Mouse (Mus musculus) spleen, postnatal 36 days (tissue): ENCODE results near the gene Twf2.

Experiments used
- DNase-seq, 2 experiments: peaks; one replicate each; pipeline ENCODE4 v3.0.0; 2022; ENCODE audit warnings: low spot score in 2 of 2, mixed read lengths in 1 of 2

Gene Twf2

GRCm38 (mm10) chr9:106236156-106236817 is 33.4 kb downstream of the Twf2 start:
- no peak for DNase-seq

GRCm38 (mm10) chr9:106236818-106237211 is 33.9 kb downstream of the Twf2 start:
- no peak for DNase-seq

- no peak for DNase-seq
These were observed 34.5 kb downstream of the Twf2 start for GRCm38 (mm10) chr9:106237401-106237800.

- DNase-seq: no peak
These were observed 35.0 kb downstream of the Twf2 start for GRCm38 (mm10) chr9:106237878-106238277.

- no peak for DNase-seq
These were observed 38.7 kb downstream of the Twf2 start for GRCm38 (mm10) chr9:106241541-106242164.

- DNase-seq: no peak
These were observed 40.0 kb downstream of the Twf2 start for GRCm38 (mm10) chr9:106242813-106243488.

GRCm38 (mm10) chr9:106249550-106249949 is 46.6 kb downstream of the Twf2 start:
- no peak for DNase-seq

GRCm38 (mm10) chr9:106250245-106250644 is 47.3 kb downstream of the Twf2 start:
- DNase-seq: no peak

- DNase-seq: no peak
These were observed 48.2 kb downstream of the Twf2 start for GRCm38 (mm10) chr9:106251066-106251465.

GRCm38 (mm10) chr9:106254001-106254400 is 51.1 kb downstream of the Twf2 start:
- DNase-seq: no peak

GRCm38 (mm10) chr9:106258412-106258811 is 55.5 kb downstream of the Twf2 start:
- no peak for DNase-seq

GRCm38 (mm10) chr9:106258990-106259389 is 56.1 kb downstream of the Twf2 start:
- DNase-seq: no peak

- peak; percentile 35 to 43 for DNase-seq
These were observed 58.1 kb downstream of the Twf2 start for GRCm38 (mm10) chr9:106261058-106261457.

GRCm38 (mm10) chr9:106261491-106261890 is 58.6 kb downstream of the Twf2 start:
- DNase-seq: no peak

- no peak for DNase-seq
These were observed 59.2 kb downstream of the Twf2 start for GRCm38 (mm10) chr9:106262075-106262474.

GRCm38 (mm10) chr9:106263381-106263924 is 60.5 kb downstream of the Twf2 start:
- DNase-seq: no peak
